Mouse (Mus musculus) spleen, postnatal 14 days (tissue): ENCODE results near the gene Moap1.

ENCODE experiments used
- DNase-seq, 2 experiments: peaks; one replicate each; pipeline ENCODE4 v3.0.0; 2021 to 2022; ENCODE audit warnings: low spot score in 2 of 2

The Moap1 gene

GRCm38 (mm10) chr12:102742056-102742455 is 1.4 kb downstream of the Moap1 start:
- no peak for DNase-seq

GRCm38 (mm10) chr12:102740285-102740684 is 3.2 kb downstream of the Moap1 start:
- no peak for DNase-seq

GRCm38 (mm10) chr12:102739096-102739495 is 4.4 kb downstream of the Moap1 start:
- no peak for DNase-seq

- DNase-seq = peak; percentile 36 to 60
Measured at GRCm38 (mm10) chr12:102733381-102733780, 10.1 kb downstream of the Moap1 start.

DNA sequence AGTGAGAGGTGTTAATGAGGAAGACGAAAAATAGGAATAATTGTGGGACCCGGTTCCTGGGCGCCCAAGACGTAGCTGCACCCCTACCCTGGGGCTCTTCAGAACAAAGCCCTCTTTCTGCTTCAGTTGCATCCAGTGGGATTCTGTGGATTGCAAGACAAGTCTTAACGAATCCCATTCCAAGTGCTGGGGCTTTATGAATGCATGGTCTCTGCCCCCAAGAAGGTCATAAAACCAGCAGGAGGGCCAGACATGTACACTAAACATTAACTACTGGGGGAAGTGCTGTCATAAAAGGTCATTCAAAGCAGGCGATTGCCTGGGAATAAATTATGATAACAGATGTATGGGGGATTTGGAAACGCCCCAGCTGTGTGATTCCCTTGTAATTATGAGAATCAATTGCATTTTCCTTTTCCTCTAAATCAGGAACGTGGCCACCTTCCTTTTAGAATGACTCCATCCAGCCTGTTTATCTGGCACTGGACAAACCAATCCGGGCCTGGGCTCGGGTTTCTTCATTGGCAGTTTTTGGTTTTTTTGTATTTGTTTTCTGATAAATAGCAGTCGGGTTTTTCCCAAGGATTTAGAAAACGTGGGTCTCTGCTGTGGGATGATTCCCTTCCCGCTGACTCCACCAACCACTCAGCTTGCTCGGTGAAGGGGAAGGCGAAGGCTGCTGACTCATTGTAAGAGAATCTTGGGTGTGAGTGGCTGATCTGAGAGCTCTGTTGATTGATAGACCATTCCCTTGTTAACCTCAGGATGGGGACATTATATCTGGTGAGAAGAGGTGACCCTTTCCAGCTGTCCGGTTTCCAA is 12.5 kb downstream of the Moap1 start:
- no peak for DNase-seq

DNA sequence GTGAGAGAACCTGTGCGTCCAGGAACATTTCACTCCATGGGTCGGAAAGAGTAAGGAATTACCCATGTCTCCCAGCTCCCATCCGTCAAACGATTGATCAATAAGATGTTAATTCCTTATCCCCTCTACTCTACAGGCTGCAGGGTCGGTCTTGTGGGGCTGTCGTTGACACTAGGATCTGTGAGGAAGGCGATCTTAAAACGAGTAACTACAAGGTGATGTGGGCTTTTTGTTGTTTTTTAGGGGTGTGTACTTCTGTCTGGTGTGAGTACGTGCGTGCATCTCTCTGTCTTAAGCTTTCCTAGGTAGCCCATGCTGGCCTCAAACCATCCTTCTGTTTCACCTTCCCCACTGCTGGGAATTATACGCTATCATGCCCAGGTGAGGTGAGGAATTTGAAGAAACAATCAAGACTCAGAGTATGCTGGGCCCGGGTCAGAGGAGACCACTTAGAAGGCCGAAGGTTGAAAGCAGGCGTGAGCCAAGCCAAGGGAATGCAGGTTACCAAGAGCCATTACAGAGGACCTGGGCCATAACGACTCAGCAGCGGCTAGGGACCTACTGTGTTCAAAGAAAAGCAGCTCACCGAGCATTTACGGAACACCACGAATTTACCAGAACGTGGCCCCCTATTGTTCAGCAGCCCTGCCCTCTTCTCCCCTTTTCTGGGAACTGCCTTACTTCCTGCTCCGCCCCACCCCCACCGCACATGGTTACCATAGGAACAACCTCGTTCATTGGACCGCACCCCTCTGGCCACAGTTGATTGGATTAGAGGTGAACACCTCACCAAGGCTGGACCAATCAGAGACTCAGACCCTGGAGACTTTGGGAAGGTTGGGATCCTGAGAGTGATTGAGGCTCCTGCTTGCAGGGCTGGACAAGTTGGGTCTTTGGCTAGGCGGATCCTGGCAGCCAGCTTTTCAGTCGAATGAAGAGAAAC is 13.3 kb downstream of the Moap1 start:
- DNase-seq = no peak

- DNase-seq = no peak
Measured at GRCm38 (mm10) chr12:102725761-102726175, 17.7 kb downstream of the Moap1 start.

DNA sequence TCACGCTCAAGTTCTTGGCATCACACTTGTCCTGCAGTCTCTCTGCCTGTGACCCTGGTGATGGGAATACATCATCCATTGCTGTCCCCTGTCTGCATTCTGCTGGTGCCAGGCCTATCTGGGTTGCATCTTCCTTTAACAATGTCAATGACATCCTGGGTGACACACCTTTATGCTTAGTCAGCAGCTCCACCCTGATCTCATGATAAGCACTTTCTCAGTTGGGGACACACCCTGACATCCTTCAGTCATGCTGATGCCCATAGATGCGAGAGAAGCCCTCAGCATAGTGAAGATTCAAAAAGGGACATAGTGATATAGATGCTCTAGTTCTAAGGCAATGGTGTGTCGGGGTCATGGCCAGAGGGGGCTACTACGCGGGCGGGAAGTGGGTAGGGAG is 18.3 kb downstream of the Moap1 start:
- DNase-seq = no peak

DNA sequence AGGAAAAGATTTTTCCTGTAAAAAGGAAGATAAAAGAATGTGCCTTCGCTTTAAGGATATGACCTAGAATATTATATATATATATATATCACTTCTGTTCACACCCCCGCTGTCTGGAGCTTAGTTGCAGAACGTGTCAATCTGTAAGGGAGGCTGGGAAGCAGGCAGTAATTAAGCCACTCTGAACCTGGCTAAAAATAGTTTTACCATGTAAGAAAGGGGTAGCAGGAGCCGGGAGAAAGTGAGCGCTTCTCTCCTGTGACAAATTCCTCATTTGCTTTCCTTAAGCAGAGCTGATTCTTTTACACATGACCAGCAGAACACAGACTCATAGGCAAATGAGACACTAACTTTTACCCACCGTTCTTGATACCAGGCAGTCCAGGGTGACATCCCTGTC is 19.6 kb downstream of the Moap1 start:
- no peak for DNase-seq

DNA sequence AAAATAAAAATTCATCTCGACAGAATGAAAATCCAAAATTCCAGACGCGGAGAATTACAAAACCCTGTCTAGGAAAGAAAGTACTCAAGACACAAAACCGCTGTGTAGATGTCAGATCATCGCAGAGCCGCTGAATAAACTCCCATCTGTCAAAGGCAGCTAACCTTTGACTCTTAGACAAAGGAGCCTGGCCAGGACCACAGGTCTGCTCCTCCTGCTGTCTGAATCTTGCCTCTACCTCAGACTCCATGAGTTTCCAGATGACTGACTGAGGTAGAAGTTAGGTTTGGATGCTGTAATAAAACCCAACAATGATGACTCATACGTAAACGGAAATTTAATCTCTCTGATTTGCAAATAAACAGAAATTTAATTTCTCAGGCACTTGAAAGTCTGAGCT is 20.5 kb downstream of the Moap1 start:
- no peak for DNase-seq

GRCm38 (mm10) chr12:102722451-102722850 is 21.0 kb downstream of the Moap1 start:
- DNase-seq = no peak

GRCm38 (mm10) chr12:102719552-102720315 is 23.7 kb downstream of the Moap1 start:
- peak in 1 of 2 experiments; percentile 29 for DNase-seq

- no peak for DNase-seq
Measured at GRCm38 (mm10) chr12:102714654-102715395, 28.6 kb downstream of the Moap1 start.

- no peak for DNase-seq
Measured at GRCm38 (mm10) chr12:102714116-102714515, 29.3 kb downstream of the Moap1 start.

DNA sequence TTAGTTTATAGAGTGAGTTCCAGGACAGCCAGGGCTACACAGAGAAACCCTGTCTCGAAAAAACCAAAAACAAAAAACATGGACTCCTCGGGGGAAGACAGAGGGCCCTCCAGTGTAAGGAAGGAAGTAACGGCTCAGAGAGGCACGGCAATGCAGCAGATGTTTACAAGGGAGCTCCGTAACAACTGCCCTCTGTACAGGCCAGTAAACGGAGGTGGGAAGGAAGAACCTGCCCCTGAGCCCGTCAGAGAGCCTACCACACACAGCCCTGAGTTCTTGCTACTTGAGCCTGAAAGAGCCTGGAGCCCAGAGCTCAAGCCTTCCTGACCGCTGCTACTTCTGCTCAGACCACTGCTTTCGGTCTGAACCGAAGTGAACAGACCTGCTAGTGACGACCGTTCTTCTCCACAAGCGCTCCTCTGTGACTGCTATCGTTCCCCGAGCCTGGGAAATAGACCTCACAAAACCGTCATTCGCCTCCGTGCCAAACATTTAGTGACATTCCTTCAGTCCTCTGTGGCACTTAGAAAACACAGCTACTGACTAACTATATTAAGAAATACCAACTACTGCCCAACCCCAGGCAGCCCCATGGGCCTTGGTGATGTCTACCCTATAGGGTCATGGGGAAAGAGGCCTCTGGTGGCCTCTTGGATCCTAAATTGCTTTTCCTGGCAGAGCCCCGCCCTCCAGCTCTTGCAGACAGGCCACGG is 30.2 kb downstream of the Moap1 start:
- no peak for DNase-seq

GRCm38 (mm10) chr12:102710851-102711375 is 32.5 kb downstream of the Moap1 start:
- no peak for DNase-seq

GRCm38 (mm10) chr12:102709896-102710295 is 33.6 kb downstream of the Moap1 start:
- DNase-seq = no peak

DNA sequence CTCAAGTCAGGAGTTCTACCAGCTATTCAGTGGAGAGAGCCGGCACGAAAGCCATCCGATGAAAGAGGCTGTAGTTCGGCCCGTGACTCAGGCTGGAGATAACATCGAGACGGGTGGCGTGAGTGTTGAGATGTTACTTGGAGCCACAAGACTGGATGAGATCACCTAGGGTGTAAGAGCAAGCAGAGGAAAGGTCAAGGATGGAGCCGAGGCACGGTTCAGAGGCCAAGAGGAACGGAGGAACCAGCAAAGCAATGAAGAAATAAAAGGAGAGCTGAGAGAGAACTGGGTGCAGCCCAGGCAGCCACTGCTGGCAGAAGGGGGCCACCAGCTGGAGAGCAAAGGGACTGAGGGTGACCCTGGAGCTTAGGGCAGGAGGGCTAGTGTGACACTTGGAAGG is 35.2 kb downstream of the Moap1 start:
- DNase-seq = no peak

GRCm38 (mm10) chr12:102706833-102707463 is 36.5 kb downstream of the Moap1 start:
- no peak for DNase-seq
